Mouse (Mus musculus) ES-Bruce4 (cell line): ENCODE data around the gene Kcnn4.

Experiments
- CTCF ChIP-seq: IDR thresholded peaks from one replicate; pipeline ENCODE4 v1.8.1; 2011; ENCODE audit warnings: low read depth, low read length
- EP300 ChIP-seq: IDR thresholded peaks from 2 replicates; pipeline ENCODE4 v1.6.1; 2011; ENCODE audit warnings: low read depth, low read length; ENCODE audit not compliant: insufficient read depth
- POLR2A ChIP-seq: IDR thresholded peaks from one replicate; pipeline ENCODE4 v1.8.1; 2011; ENCODE audit warnings: low read length; ENCODE audit not compliant: insufficient read depth

- TF ChIP-seq POLR2A: no peak
- no peak for TF ChIP-seq CTCF
- TF ChIP-seq EP300: no peak
Observed at GRCm38 (mm10) chr7:24431713-24432112, 61.6 kb downstream of the Kcnn4 start.
